Mouse (Mus musculus): Measurements from ENCODE around the gene Atrnl1.

The Atrnl1 gene

DNA sequence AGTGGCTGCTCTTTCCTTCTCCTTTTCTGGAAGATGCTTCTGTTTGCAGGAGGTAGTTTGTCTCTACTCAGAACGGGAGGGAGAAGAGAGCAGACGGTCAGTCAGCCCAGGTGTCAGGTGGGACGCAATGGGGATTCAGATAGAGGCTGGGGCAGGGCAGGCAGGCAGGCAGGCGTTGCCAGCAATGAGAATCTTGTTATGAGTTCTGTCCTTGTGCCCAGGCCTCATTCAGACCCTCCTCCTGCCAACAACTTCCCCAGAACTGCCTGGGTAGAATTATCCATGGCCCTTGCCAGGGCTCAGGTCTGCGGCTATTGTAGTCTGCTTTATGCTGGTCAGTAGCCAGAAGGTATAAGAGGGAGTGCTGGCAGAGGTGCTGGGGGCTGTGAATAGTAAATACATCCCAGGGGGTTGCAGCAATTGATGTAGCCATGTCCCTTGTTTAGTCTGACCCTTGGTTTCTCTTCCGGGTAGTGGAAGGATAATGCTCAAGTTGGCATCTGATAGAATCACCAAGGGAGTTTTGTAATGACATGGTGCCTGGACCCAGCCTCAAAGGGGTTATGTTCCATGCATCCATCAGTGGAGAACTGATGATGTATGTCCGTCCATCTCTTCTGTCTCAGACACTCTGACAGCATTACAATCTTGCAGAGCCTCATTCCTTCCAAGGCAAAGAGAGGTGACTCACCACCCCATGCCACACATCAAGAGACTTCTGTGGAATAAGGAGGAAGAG, 554.2 kb downstream of the Atrnl1 start:
- in situ Hi-C loops (cut with MboI; ENCODE audit: low sequenced_read_pairs): no loop called here

DNA sequence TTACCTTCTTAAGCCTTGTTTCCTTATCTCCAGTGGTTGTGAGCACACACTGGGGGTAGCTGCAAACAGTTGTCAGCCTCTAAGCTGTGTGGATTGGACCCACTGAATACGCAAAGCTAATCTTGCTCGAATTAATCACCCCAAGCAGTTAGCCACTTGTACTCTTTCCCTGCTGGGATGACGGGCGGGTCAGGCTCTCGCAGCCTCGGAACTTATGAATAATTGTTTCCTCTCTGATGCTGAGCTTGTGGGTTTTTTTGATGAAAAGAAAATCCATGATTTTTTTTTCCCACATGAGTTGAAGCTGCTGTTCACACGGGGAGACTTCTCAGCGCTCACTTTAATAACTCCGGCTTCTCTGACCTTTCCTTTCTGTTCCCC, 554.8 kb downstream of the Atrnl1 start:
- in situ Hi-C loops (cut with MboI; ENCODE audit: low sequenced_read_pairs): no loop called here

DNA sequence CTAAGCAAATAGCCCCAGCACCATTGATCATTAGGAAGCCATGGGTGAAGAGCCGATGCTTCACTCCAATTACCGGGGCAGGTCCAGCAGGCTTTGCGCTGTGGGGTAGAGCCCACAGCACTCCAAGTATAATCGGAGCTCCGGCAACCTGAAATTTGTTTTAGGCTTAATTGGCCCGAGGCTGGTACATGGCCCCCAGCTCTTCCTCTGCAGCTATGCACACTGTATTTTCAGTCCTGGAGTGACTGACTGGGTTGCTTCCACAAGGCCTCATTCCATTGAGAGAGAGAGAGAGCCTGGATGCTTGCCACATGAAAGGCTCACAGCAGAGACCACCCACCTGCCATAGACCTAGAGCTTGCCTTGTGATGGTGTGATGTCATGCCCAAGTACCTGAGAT, 555.3 kb downstream of the Atrnl1 start:
- in situ Hi-C loops (cut with MboI; ENCODE audit: low sequenced_read_pairs): no loop called here

DNA sequence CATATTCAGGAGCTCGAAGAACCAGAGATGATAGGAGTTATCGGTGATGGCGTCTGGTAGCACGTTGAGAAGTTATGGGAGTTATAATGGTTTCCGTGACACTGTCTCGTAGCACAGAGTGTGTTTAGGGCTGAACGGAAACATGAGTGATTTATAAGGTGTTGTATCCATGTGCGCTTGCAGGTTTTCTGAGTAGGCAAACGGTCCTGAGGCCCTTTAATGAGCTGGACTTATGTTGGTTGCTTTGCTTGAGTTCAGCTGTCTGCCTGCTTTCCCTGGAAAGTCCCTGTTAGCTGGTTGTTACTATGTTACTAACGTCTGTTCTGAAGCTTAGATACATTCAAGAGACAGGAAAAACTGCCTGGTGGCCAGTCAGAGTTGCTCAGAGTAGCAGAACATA, 567.6 kb downstream of the Atrnl1 start:
- in situ Hi-C loops (cut with MboI; ENCODE audit: low sequenced_read_pairs): no loop called here

DNA sequence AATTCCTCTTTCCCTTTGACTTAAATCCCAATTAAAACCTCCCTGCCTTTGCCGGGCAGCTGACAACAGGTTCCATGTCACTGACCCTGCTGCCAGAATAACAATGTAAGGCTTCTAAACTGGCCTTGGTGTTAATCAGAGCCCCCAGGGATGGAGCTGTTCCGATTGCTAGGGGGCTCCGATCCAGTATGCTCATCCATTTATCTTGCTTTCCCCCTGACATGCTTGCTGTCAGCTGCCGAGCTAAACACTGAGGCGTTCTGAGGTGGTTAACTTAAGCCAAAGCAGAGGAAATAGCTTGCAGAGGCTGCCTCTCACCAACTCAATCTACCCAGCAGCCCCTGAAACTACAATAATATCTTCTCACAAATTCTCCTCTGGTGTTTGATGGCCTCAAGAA, 569.9 kb downstream of the Atrnl1 start:
- in situ Hi-C loops (cut with MboI; ENCODE audit: low sequenced_read_pairs): no loop called here

Measured in CH12F3 (cell line).